Mouse (Mus musculus) left cerebral cortex, postnatal 36 days (tissue): Measurements from ENCODE around the gene Lrrc51. TPM values are rescaled to one million over a fixed set of nuclear protein-coding genes. Genes with fewer than 3 reads are reported as not detected.

Experiments used
- DNase-seq, 2 experiments: peaks; one replicate each; pipeline ENCODE4 v3.0.0; 2021 to 2022; ENCODE audit warnings: low spot score in 2 of 2, mixed read lengths in 1 of 2
- intact Hi-C: fragments of 180-260 bp; cut with DNase I; formaldehyde crosslinking; loops from one replicate; pipeline ENCODE4 v1.15.1; 2025
- total RNA-seq, 2 experiments: library from RNA; stranded (reverse); gene quantifications; 2 replicates each; pipeline ENCODE4 v1.2.3; 2021

The Lrrc51 gene
- total RNA-seq, 2 experiments from 2014 or later, result 5.2 to 5.3 TPM

GRCm38 (mm10) chr7:101896104-101897066, 37.3 kb downstream of the Lrrc51 start:
- intact Hi-C loops, result loop anchor here (1.0 to 5.0 kb wide), 3 partner anchors 9 to 234 kb away; partner anchors contain the start of genes Clpb, Inppl1 and Lamtor1
- DNase-seq, result peak; percentile 96 to 98

GRCm38 (mm10) chr7:101895695-101896094, 38.0 kb downstream of the Lrrc51 start:
- intact Hi-C loops, result loop anchor here (1.0 to 5.0 kb wide), 3 partner anchors 10 to 233 kb away; partner anchors contain the start of genes Clpb, Inppl1 and Lamtor1
- DNase-seq, result no peak

- no peak for DNase-seq
- intact Hi-C loops, result no loop called here
Measured at GRCm38 (mm10) chr7:101888460-101888859, 45.2 kb downstream of the Lrrc51 start.

GRCm38 (mm10) chr7:101886274-101886673, 47.4 kb downstream of the Lrrc51 start:
- no peak for DNase-seq
- intact Hi-C loops, result no loop called here

- intact Hi-C loops, result no loop called here
- no peak for DNase-seq
Measured at GRCm38 (mm10) chr7:101884160-101884559, 49.5 kb downstream of the Lrrc51 start.

GRCm38 (mm10) chr7:101882413-101883154, 51.1 kb downstream of the Lrrc51 start:
- intact Hi-C loops, result no loop called here
- peak in 1 of 2 experiments; percentile 22 for DNase-seq

- no peak for DNase-seq
Measured at GRCm38 (mm10) chr7:101880855-101881254, 52.8 kb downstream of the Lrrc51 start.

GRCm38 (mm10) chr7:101875978-101876377, 57.7 kb downstream of the Lrrc51 start:
- intact Hi-C loops, result no loop called here

More at GRCm38 (mm10) chr7:101880855-101881254, 52.8 kb downstream of the Lrrc51 start:
- intact Hi-C loops, result no loop called here

GRCm38 (mm10) chr7:101871296-101871695, 62.4 kb downstream of the Lrrc51 start:
- no peak for DNase-seq
- intact Hi-C loops, result no loop called here

More at GRCm38 (mm10) chr7:101875978-101876377, 57.7 kb downstream of the Lrrc51 start:
- no peak for DNase-seq

- intact Hi-C loops, result no loop called here
- no peak for DNase-seq
Measured at GRCm38 (mm10) chr7:101870629-101871028, 63.1 kb downstream of the Lrrc51 start, which contains the start of gene Folr1. Folr1 (minus strand) TSS chr7:101870788.

GRCm38 (mm10) chr7:101869163-101869500, 64.6 kb downstream of the Lrrc51 start:
- DNase-seq, result no peak
- intact Hi-C loops, result no loop called here

GRCm38 (mm10) chr7:101868241-101869162, 65.2 kb downstream of the Lrrc51 start:
- no peak for DNase-seq

GRCm38 (mm10) chr7:101867482-101867881, 66.2 kb downstream of the Lrrc51 start:
- intact Hi-C loops, result no loop called here
- DNase-seq, result no peak

More at GRCm38 (mm10) chr7:101868241-101869162, 65.2 kb downstream of the Lrrc51 start:
- intact Hi-C loops, result no loop called here

GRCm38 (mm10) chr7:101866491-101867265, 67.0 kb downstream of the Lrrc51 start:
- intact Hi-C loops, result no loop called here
- no peak for DNase-seq

GRCm38 (mm10) chr7:101863415-101863814, 70.3 kb downstream of the Lrrc51 start, which contains the start of gene Anapc15:
Anapc15 (plus strand) TSS chr7:101863715.
- no peak for DNase-seq

More at GRCm38 (mm10) chr7:101863415-101863814, 70.3 kb downstream of the Lrrc51 start, which contains the start of gene Anapc15:
- intact Hi-C loops, result no loop called here
